Mouse (Mus musculus) E14TG2a.4 (cell line): ENCODE measurements around the gene Abca14.

Experiments used
- CTCF ChIP-seq: conservative IDR thresholded peaks from 2 replicates; pipeline ENCODE4 v1.5.1; 2014; ENCODE audit warnings: low read length
- NANOG ChIP-seq: IDR thresholded peaks from 2 replicates; pipeline ENCODE4 v1.6.1; 2014; ENCODE audit warnings: borderline replicate concordance, low read length, mixed read lengths

GRCm38 (mm10) chr7:120271135-120271991, 67.6 kb downstream of the Abca14 start:
- TF ChIP-seq CTCF (no peak), NANOG (no peak)
